Mouse (Mus musculus): Measurements from ENCODE around the gene Pih1d1. TPM values are rescaled to one million over a fixed set of nuclear protein-coding genes. Genes with fewer than 3 reads are reported as not detected.
A peak's percentile ranks its signal among the peaks of the same experiment; 100 is the strongest.
"Not testable (repeated sequence)": the region's sequence is repeated elsewhere in the genome, so short reads cannot be mapped to it uniquely, and the experiment has no call there.

The Pih1d1 gene
- polyA plus RNA-seq, 1 experiment from 2014 or later, result 91.0 TPM

DNA sequence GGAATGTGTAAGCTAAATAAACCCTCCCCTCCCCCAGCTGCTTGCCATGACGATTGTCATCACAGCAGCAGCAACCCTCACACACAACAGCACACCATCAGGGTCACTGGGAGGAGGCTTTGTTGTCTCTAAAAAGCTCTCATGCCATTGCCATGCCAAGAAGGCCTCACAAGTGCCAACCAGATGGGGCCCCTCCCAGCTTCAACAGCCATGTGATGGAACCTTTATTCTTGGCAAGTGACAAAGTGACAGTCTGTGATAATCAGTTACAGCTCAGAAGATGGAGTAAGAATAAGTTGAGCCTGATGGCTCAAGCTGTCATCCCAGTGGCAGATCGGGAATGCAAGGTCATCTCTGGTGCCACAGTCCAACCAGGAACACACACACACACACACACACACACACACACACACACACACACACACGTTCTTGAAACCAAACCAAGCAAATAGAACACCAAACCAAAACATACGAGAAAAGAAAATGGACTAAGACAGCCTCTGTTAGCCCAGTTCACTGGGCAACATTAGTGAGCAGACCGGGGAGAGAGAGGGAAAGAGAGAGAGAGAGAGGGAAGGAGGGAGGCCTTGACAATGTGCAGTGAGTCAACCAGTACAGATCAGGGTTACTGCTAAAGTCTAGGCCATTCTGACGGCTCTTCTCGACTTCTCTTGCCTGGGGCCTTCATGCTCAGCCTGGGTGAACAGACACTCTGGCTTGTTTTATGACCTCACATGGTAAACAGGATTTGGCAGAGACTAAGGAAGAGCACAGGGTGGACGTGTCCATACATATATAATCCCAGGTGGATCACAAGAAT, 14.0 kb upstream of the Pih1d1 start:
- Histone ChIP-seq H3K27ac (no peak overlapping the region), H3K9ac (no peak overlapping the region), H3K4me2 (replicated peaks) (no peak overlapping the region), H3K27me3 (peaks cover 22% of the 10 kb centered on the region), H3K4me3 (no peak overlapping the region), H3K36me3 (peaks cover 34% of the 10 kb centered on the region), H3K9me3 (replicated peaks) (no peaks in the 10 kb centered on the region), H3K4me1 (peaks cover 13% of the 10 kb centered on the region)
- no peak for ATAC-seq (ENCODE audit: low FRiP score)
- 84% methylated on average over 8 of the region's 8 CpGs for WGBS

DNA sequence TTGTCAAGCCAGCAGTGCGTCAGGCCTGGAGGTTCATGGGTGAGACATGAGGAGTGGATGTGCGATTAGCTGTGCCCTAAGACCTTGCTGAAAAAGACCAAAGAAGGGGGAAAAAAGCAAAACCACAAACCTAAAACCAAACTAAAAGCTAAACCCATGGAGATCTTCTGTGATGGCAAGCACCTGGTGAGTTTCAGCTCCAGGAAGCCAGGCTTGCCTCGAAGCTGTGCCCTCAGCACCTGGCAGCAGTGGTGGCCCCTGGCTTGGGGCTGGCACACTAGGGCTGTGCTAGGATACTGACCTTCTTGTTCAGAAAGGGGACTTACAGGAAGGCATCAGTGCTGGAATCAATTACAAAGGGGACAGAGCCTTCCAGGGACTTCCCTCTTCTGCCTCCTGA, 12.8 kb upstream of the Pih1d1 start:
- no peak overlapping the region for H3K4me2 ChIP-seq (replicated peaks)
- peaks cover 4% of the 10 kb centered on the region for H3K4me1 ChIP-seq
- H3K9ac ChIP-seq, result no peak overlapping the region
- no peaks in the 10 kb centered on the region for H3K9me3 ChIP-seq (replicated peaks)
- peaks cover 42% of the 10 kb centered on the region for H3K36me3 ChIP-seq
- no peak for ATAC-seq (ENCODE audit: low FRiP score)
- no peak overlapping the region for H3K4me3 ChIP-seq
- H3K27ac ChIP-seq, result no peak overlapping the region
- WGBS, result 92% methylated on average over 3 of the region's 3 CpGs
- H3K27me3 ChIP-seq, result peaks cover 12% of the 10 kb centered on the region

DNA sequence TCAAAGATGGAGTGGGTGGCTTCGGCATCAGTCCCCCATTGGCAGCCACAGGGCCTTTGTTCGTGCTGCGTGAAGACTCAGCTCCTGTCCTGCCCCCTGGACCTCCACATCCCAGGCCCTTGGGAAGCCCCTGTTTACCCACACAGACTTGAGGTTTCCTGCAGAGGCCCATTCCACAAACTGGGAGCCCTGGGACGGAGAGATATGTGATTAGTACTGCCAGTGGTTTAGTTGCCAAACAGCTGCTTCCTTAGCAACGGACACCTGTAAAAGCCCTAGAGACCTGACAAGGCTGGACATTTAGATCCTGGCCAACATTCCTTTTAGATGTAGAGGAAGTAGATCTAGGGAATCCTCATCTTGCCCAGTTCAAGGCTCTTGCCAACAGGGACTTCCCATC, 12.2 kb upstream of the Pih1d1 start:
- WGBS, result 89% methylated on average over 5 of the region's 5 CpGs
- H3K36me3 ChIP-seq, result peaks cover 44% of the 10 kb centered on the region
- H3K4me2 ChIP-seq (replicated peaks), result no peak overlapping the region
- H3K4me3 ChIP-seq, result no peak overlapping the region
- no peaks in the 10 kb centered on the region for H3K4me1 ChIP-seq
- no peak for ATAC-seq (ENCODE audit: low FRiP score)
- no peaks in the 10 kb centered on the region for H3K9me3 ChIP-seq (replicated peaks)
- peaks cover 8% of the 10 kb centered on the region for H3K27me3 ChIP-seq
- no peak overlapping the region for H3K9ac ChIP-seq
- no peak overlapping the region for H3K27ac ChIP-seq

DNA sequence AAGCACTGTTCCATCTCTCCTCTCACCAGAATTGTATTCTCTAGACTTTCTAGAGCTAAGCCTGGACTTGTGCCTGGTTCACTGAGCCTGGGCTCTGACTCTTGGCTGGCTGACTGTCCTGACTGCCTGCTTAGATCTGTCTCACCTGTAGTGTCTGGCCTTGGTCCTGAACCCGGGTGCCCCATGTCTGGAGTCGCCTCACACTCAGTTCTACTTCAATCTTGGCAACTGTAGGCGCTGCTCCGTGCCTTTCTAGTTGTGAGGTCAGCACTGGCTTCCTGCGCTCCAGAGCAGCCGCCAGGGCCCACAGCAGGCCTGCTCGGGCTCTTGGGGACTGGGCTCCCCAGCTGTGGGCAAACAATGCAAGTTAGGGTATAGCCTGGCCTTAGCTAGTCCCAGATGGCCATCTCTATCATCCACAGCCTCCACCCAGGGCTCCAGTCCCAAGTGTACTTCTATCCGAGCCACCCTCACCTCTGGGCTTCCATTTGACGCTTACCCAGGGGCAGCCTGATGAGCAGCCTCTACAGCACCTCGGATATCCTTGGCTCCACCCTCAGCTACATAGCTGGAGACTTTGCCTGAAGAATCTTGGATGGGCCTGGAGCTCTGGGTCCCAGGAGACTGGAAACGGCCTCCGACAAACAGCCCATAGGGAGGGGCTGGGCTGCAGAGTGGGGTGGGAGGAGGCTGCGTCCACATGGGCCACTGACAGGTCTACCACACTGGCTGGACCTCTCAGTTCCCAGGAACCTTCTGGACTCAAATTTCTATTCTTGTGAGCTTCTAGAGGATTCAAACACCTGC, 9.5 kb upstream of the Pih1d1 start:
- no peaks in the 10 kb centered on the region for H3K9me3 ChIP-seq (replicated peaks)
- H3K36me3 ChIP-seq, result peaks cover 47% of the 10 kb centered on the region
- no peaks in the 10 kb centered on the region; the same call in 1 of the 2 replicates for H3K4me1 ChIP-seq
- no peak overlapping the region for H3K27ac ChIP-seq
- no peak overlapping the region for H3K4me3 ChIP-seq
- 87% methylated on average over 13 of the region's 13 CpGs for WGBS
- no peak overlapping the region for H3K4me2 ChIP-seq (replicated peaks)
- no peak overlapping the region for H3K9ac ChIP-seq
- ATAC-seq (ENCODE audit: low FRiP score), result no peak
- no peaks in the 10 kb centered on the region for H3K27me3 ChIP-seq

DNA sequence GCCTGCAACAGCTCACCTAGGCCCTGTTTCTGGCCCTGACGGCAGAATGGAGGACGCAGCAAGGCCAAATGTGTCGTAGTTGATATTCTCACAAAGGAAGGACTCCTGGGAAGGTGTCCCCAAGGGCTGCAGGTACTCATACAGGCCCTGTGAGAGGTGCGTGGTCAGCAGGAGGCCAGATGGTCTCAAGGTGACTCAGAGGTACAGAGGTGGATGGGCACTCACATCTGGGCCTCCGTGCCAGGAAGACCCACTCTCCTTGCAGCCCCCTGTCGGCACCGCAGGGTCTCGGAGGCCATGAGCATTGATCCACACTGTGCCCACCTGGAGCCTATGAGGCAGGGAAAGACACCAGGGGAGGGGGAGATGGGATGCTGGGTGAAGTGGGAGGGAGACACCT, 8.6 kb upstream of the Pih1d1 start:
- H3K36me3 ChIP-seq, result peaks cover 47% of the 10 kb centered on the region
- H3K9me3 ChIP-seq (replicated peaks), result no peaks in the 10 kb centered on the region
- no peak overlapping the region for H3K4me3 ChIP-seq
- no peaks in the 10 kb centered on the region for H3K27me3 ChIP-seq
- WGBS, result 95% methylated on average over 8 of the region's 8 CpGs
- no peaks in the 10 kb centered on the region; the same call in 1 of the 2 replicates for H3K4me1 ChIP-seq
- H3K4me2 ChIP-seq (replicated peaks), result no peak overlapping the region
- no peak overlapping the region for H3K9ac ChIP-seq
- no peak overlapping the region for H3K27ac ChIP-seq
- ATAC-seq (ENCODE audit: low FRiP score), result no peak

DNA sequence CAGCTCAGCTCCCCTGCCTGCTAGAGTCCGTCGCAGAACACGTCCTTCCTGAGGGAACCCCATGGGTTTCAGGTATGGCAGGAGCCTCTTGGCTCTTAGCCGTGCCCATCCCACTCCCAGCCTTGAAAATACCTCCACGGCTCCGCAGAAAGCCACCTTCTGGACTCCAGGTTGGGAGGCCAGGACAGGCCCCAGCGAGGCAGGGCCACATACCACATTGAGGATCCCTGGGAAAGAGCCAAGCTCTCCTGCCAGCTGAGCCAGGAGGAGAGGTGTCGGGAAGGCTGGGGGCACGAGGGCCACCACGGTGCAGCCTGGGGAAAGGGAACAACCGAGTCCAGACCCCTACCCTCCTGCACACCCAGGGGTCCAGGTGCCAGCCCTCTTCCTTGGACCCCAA, 6.8 kb upstream of the Pih1d1 start:
- Histone ChIP-seq H3K9ac (no peak overlapping the region), H3K4me1 (peaks cover 7% of the 10 kb centered on the region), H3K4me2 (replicated peaks) (no peak overlapping the region), H3K27ac (no peak overlapping the region), H3K9me3 (replicated peaks) (no peaks in the 10 kb centered on the region), H3K4me3 (no peak overlapping the region), H3K27me3 (no peaks in the 10 kb centered on the region), H3K36me3 (peaks cover 42% of the 10 kb centered on the region)
- 93% methylated on average over 11 of the region's 11 CpGs for WGBS
- ATAC-seq (ENCODE audit: low FRiP score), result no peak

DNA sequence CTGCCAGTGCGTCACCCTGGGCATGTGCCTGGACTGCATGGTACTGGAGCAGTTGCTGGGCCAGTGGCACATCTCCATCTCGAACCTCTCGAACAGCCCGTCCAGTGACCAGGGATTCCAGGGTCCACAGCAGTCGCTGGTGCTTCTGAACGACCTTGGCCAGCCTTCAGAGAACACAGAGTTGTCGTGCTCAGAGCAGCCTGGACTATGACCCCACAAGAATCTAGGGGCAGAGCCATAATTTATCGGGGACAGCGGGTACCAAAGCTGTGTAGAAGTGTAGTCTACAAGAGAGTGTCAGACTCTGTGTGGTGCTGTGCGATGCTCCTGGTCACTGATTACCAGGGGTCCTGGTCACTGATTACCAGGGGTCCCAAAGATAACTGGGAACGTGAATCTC, 6.2 kb upstream of the Pih1d1 start:
- WGBS, result 85% methylated on average over 11 of the region's 11 CpGs
- H3K27ac ChIP-seq, result no peak overlapping the region
- no peak overlapping the region for H3K4me2 ChIP-seq (replicated peaks)
- H3K9me3 ChIP-seq (replicated peaks), result no peaks in the 10 kb centered on the region
- H3K4me3 ChIP-seq, result no peak overlapping the region
- ATAC-seq (ENCODE audit: low FRiP score), result no peak
- H3K36me3 ChIP-seq, result peaks cover 36% of the 10 kb centered on the region
- H3K9ac ChIP-seq, result no peak overlapping the region
- H3K4me1 ChIP-seq, result peaks cover 7% of the 10 kb centered on the region
- no peaks in the 10 kb centered on the region for H3K27me3 ChIP-seq

DNA sequence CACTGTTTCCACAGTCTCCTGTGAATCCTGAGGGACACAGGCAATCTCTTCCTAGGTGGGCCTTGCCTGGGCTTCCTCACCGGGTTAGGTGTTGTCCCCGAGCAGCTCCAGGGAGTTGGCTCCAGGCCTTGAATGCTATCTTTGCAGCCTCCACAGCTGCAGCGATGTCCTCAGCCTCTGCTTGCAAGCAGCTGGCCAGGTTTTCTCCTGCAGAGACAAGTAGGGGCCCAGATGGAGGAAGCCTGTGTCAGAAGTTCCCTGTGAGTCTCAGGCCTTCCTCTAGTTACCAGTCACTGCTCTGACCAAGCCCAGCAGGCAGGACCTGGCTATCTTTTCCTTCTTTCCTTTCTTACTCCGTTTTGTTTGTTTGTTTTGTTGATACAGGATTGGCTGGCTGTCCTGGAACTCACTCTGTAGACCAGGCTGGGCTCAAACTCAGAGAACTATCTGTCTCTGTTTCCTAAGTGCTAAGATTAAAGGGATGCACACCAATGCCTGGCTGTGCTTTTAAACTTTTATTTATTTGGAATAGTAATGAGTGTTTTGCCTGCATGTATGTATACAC, 5.5 kb upstream of the Pih1d1 start:
- Histone ChIP-seq H3K27me3 (no peaks in the 10 kb centered on the region), H3K9me3 (replicated peaks) (no peaks in the 10 kb centered on the region), H3K4me2 (replicated peaks) (no peak overlapping the region), H3K4me1 (peaks cover 11% of the 10 kb centered on the region), H3K27ac (no peak overlapping the region), H3K4me3 (no peak overlapping the region), H3K9ac (no peak overlapping the region), H3K36me3 (peaks cover 28% of the 10 kb centered on the region)
- 62% methylated on average over 4 of the region's 4 CpGs for WGBS
- ATAC-seq (ENCODE audit: low FRiP score), result no peak

DNA sequence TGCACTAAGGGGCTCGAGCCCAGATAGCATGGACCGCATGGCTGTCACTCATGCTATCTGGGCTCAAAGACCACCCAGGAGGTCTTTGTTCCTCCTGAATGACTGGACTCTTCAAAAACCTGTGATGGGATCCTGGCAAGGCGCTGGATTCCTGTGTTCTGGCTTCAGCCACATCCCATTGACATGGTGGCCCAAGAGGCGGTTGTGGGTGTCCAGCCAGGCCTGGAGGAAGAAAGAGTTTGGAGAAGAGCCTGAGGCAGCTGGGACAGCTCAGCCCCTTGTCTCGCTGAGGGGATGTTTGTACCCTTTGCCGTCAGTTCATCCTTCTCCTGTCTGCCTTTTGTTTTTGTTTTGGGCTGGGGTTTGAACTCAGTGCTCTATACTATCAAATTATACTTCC, 4.6 kb upstream of the Pih1d1 start:
- Histone ChIP-seq H3K36me3 (peaks cover 19% of the 10 kb centered on the region), H3K9me3 (replicated peaks) (no peaks in the 10 kb centered on the region), H3K4me1 (peaks cover 12% of the 10 kb centered on the region), H3K4me3 (no peak overlapping the region), H3K9ac (no peak overlapping the region), H3K4me2 (replicated peaks) (no peak overlapping the region), H3K27me3 (no peaks in the 10 kb centered on the region), H3K27ac (no peak overlapping the region)
- ATAC-seq (ENCODE audit: low FRiP score), result no peak
- 31% methylated on average over 6 of the region's 6 CpGs for WGBS

DNA sequence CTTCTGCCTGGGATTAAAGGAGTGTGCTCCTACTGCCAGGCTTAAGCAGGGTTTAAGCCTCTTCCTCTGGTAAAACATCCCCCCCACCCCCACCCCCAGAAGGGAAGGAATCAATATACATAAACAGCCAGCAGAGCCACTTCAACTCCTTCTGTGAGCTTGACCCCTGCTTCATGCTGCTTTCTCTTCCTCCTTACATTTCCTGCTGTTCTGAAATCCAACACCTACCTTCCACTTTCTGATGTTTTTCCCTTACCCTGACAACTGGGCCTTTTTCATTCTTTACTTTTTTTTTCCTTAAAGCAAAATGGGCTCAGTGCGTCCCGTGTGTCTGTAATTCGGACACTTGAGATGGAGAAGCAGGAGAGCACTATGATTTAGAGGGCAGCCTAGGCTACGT, 3.8 kb upstream of the Pih1d1 start:
- H3K27ac ChIP-seq, result no peak overlapping the region
- H3K9me3 ChIP-seq (replicated peaks), result no peaks in the 10 kb centered on the region
- no peak overlapping the region for H3K4me3 ChIP-seq
- no peak overlapping the region for H3K4me2 ChIP-seq (replicated peaks)
- H3K36me3 ChIP-seq, result peaks cover 11% of the 10 kb centered on the region; the same call in 1 of the 2 replicates
- H3K27me3 ChIP-seq, result no peaks in the 10 kb centered on the region
- ATAC-seq (ENCODE audit: low FRiP score), result no peak
- WGBS, result 57% methylated on average over 4 of the region's 4 CpGs
- peak overlapping the region; percentile 36 for H3K9ac ChIP-seq
- H3K4me1 ChIP-seq, result peaks cover 17% of the 10 kb centered on the region

DNA sequence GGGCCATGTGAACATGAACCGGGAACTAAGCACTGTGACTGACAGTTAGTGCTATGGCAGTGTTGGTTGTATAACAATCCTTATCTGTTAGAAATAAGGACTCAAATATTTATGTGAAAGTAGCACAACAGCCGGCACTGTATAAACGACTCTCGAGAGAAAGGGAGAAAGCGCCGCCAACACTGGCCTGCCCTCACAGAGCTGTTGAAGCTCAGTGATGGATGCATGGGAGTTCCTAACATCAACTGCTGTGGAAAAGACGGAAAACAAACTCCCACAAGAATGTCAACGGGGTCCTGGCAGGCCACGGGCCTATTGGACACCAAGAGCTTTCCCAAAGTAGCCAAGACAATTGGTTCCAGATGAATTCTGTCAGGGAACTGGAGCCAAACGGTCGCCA, 2.8 kb upstream of the Pih1d1 start:
- ATAC-seq (ENCODE audit: low FRiP score), result no peak
- Histone ChIP-seq H3K36me3 (peaks cover 5% of the 10 kb centered on the region; the same call in 1 of the 2 replicates), H3K4me3 (no peak overlapping the region), H3K4me2 (replicated peaks) (no peak overlapping the region), H3K9me3 (replicated peaks) (no peaks in the 10 kb centered on the region), H3K27ac (no peak overlapping the region), H3K9ac (no peak overlapping the region), H3K4me1 (peaks cover 17% of the 10 kb centered on the region), H3K27me3 (no peaks in the 10 kb centered on the region)
- WGBS, result 50% methylated on average over 11 of the region's 11 CpGs

DNA sequence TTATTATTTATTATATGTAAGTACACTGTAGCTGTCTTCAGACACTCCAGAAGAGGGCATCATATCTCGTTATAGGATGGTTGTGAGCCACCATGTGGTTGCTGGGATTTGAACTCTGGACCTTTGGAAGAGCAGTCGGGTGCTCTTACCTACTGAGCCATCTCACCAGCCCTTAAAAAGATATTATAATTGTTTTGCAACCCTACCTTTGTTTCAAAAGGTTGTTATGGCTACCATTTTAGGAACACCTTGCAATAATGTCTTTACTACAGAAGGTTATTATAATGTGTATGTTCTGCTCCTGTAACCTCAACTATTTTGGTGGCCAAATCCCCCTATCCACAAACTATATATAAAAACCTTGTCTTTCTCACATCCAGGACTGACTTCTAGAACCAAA, 1.1 kb upstream of the Pih1d1 start:
- H3K4me1 ChIP-seq, result peaks cover 17% of the 10 kb centered on the region
- H3K36me3 ChIP-seq; H3K4me3 ChIP-seq; ATAC-seq (ENCODE audit: low FRiP score); H3K27me3 ChIP-seq; H3K9me3 ChIP-seq (replicated peaks); H3K27ac ChIP-seq: not testable (repeated sequence)
- H3K4me2 ChIP-seq (replicated peaks), result peak overlapping the region; percentile 73
- 95% methylated on average over 2 of the region's 2 CpGs for WGBS
- H3K9ac ChIP-seq, result peak overlapping the region; percentile 81; the same call in 1 of the 2 replicates

Data from hindbrain, embryonic 12.5 days (tissue).